In the genomic region with DNA sequence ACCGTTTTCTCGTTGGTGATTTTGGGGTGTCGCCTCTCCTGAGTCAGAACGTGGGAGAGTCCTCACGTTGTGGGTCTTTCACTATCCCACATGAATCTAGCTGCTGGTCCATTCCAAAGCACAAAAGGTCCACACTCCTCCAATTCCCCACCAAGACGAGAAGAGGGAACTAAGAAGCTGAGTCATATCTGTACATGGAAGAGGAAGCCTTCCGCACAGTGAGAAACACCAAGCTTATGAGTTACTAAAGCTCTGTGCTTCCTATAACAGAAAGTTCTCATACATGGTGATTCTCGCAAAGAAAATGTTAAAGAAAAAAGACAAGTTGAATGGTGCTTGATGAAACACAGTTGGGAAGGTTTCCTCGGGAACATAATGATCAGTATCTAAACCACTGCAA, we compare ENCODE assay signal across 28 mouse cellular contexts. TPM values are rescaled to one million over a fixed set of nuclear protein-coding genes. Genes with fewer than 3 reads are reported as not detected.
DNase-seq lines count a peak whose midpoint lies in the region; ATAC-seq and TF ChIP-seq lines count a peak whose summit lies in the region.
"Had no signal": no experiment of that assay in that cellular context is flagged by ENCODE, and none has a peak within 500 bp of the region (broad histone marks: within the 10 kb centered on the region; RNA-seq: fewer than 3 reads in every experiment).

No protein-coding gene starts in this region.

- no peaks in the 10 kb centered on the region for H3K27me3 ChIP-seq in MEL (ENCODE audit: control insufficient read depth in 1 of 2, insufficient read depth in 2 of 2, low read length in 2 of 2)
- H3K27me3 ChIP-seq in lung, postnatal 0 days (replicated peaks; ENCODE audit: insufficient read depth, low read length): no peaks in the 10 kb centered on the region
- H3K27me3 ChIP-seq in kidney, embryonic 15.5 days: no peaks in the 10 kb centered on the region
- H3K27me3 ChIP-seq: embryonic facial prominence, embryonic 12.5 days; forebrain, embryonic 15.5 days; heart, embryonic 13.5 days; intestine, embryonic 15.5 days; limb, embryonic 15.5 days; neural tube, embryonic 12.5 days had no signal

- WGBS in lung, postnatal 0 days: 79% methylated on average over 9 of the region's 9 CpGs
- WGBS in kidney, embryonic 15.5 days: 90% methylated on average over 9 of the region's 9 CpGs

- peaks cover 0 to 5% of the 10 kb centered on the region in 2 experiments; a peak in 3 of 4 replicates for H3K4me1 ChIP-seq in MEL (ENCODE audit: control insufficient read depth in 1 of 2, insufficient read depth in 2 of 2, low read length in 2 of 2)
- H3K4me1 ChIP-seq in lung, postnatal 0 days (ENCODE audit: insufficient read depth, low read depth, low read length): no peaks in the 10 kb centered on the region
- no peaks in the 10 kb centered on the region for H3K4me1 ChIP-seq in kidney, embryonic 15.5 days
- H3K4me1 ChIP-seq: embryonic facial prominence, embryonic 12.5 days; forebrain, embryonic 15.5 days; hindbrain, embryonic 10.5 days; intestine, embryonic 15.5 days; limb, embryonic 10.5 days; limb, embryonic 15.5 days; neural tube, embryonic 12.5 days had no signal

- no peak overlapping the region for H3K4me2 ChIP-seq in lung, postnatal 0 days (replicated peaks; ENCODE audit: low read depth, low read length)
- H3K4me2 ChIP-seq in kidney, embryonic 15.5 days: no peak overlapping the region
- H3K4me2 ChIP-seq: embryonic facial prominence, embryonic 12.5 days; forebrain, embryonic 15.5 days; heart, embryonic 13.5 days; intestine, embryonic 15.5 days; limb, embryonic 15.5 days; lung, embryonic 14.5 days; neural tube, embryonic 12.5 days had no signal

- TF ChIP-seq POLR2A in MEL (IDR thresholded peaks at IDR 0.05; ENCODE audit: control insufficient read depth in 1 of 2, insufficient read depth in 1 of 2, low read depth in 1 of 2, low read length in 2 of 2, poor library complexity in 1 of 2): no peak

- no peak overlapping the region for H3K9ac ChIP-seq in MEL (ENCODE audit: control insufficient read depth, low read depth, low read length, poor library complexity, severe bottlenecking)
- H3K9ac ChIP-seq in lung, postnatal 0 days (replicated peaks; ENCODE audit: low read depth): no peak overlapping the region
- no peak overlapping the region for H3K9ac ChIP-seq in kidney, embryonic 15.5 days
- H3K9ac ChIP-seq: embryonic facial prominence, embryonic 12.5 days; forebrain, embryonic 15.5 days; heart, embryonic 13.5 days; intestine, embryonic 15.5 days; limb, embryonic 15.5 days; liver, embryonic 14.5 days; lung, embryonic 14.5 days; neural tube, embryonic 12.5 days had no signal

- H3K9me3 ChIP-seq in MEL (replicated peaks; ENCODE audit: insufficient read depth, low read length): no peaks in the 10 kb centered on the region
- H3K9me3 ChIP-seq in lung, postnatal 0 days (ENCODE audit: low read length): no peaks in the 10 kb centered on the region
- H3K9me3 ChIP-seq in kidney, embryonic 15.5 days (replicated peaks): no peaks in the 10 kb centered on the region
- H3K9me3 ChIP-seq: embryonic facial prominence, embryonic 12.5 days; forebrain, embryonic 15.5 days; heart, embryonic 13.5 days; hindbrain, embryonic 10.5 days; intestine, embryonic 15.5 days; limb, embryonic 10.5 days; limb, embryonic 15.5 days; neural tube, embryonic 12.5 days had no signal

- no peak for TF ChIP-seq RAD21 in MEL (IDR thresholded peaks at IDR 0.05; ENCODE audit: low read depth, low read length)

- ATAC-seq in granulocyte monocyte progenitor cell, adult 5-6 weeks (replicated peaks; ENCODE audit: poor library complexity, severe bottlenecking): peak; percentile 51
- peak; percentile 68 for ATAC-seq in neutrophil, adult 5-6 weeks (ENCODE audit: extremely low read depth, insufficient number of reproducible peaks, low FRiP score, poor library complexity, severe bottlenecking)
- no peak for ATAC-seq in lung, postnatal 0 days
- ATAC-seq in kidney, embryonic 15.5 days (replicated peaks; ENCODE audit: low FRiP score): no peak
- ATAC-seq: forebrain, embryonic 15.5 days; hindbrain, embryonic 16.5 days; intestine, embryonic 15.5 days had no signal

- H3K79me2 ChIP-seq in MEL (ENCODE audit: control insufficient read depth, insufficient read depth, low read length, poor library complexity): no peaks in the 10 kb centered on the region

- peak; percentile 77 for DNase-seq in heart, adult 11 months
- no peak for DNase-seq in heart, postnatal 14 days
- DNase-seq in MEL (ENCODE audit: low read depth, low spot score): peak; percentile 71
- no peak for DNase-seq in lung, postnatal 0 days (ENCODE audit: low spot score)
- DNase-seq: adrenal gland, postnatal 25 days; cerebellum, adult 8-10 months; cerebellum, postnatal 25 days; gastrocnemius, adult 2 months; gastrocnemius, postnatal 36 days; heart, postnatal 10 days; kidney, adult 8-10 months; kidney, postnatal 10 days; lung, embryonic 14.5 days; midbrain, embryonic 14.5 days; thymus, postnatal 14 days had no signal

- H3K4me3 ChIP-seq in MEL (ENCODE audit: control insufficient read depth in 1 of 2, insufficient read depth in 1 of 2, low read depth in 2 of 2, low read length in 2 of 2): no peak overlapping the region
- H3K4me3 ChIP-seq in lung, postnatal 0 days (ENCODE audit: low read depth, low read length): no peak overlapping the region
- H3K4me3 ChIP-seq in kidney, embryonic 15.5 days (replicated peaks): no peak overlapping the region
- H3K4me3 ChIP-seq: embryonic facial prominence, embryonic 12.5 days; forebrain, embryonic 15.5 days; gastrocnemius, adult 2 months; heart, embryonic 13.5 days; hindbrain, embryonic 10.5 days; intestine, embryonic 15.5 days; limb, embryonic 10.5 days; limb, embryonic 15.5 days; neural tube, embryonic 12.5 days had no signal

- H3K36me3 ChIP-seq in MEL (ENCODE audit: control insufficient read depth in 1 of 2, insufficient read depth in 2 of 2, low read length in 2 of 2): no peaks in the 10 kb centered on the region; a peak in 1 of 4 replicates
- H3K36me3 ChIP-seq in lung, postnatal 0 days (ENCODE audit: insufficient read depth, low read length): no peaks in the 10 kb centered on the region
- no peaks in the 10 kb centered on the region for H3K36me3 ChIP-seq in kidney, embryonic 15.5 days
- H3K36me3 ChIP-seq: embryonic facial prominence, embryonic 12.5 days; forebrain, embryonic 15.5 days; heart, embryonic 13.5 days; hindbrain, embryonic 10.5 days; intestine, embryonic 15.5 days; limb, embryonic 10.5 days; limb, embryonic 15.5 days; neural tube, embryonic 12.5 days had no signal

- no peak for TF ChIP-seq EP300 in MEL (IDR thresholded peaks at IDR 0.05; ENCODE audit: low read depth in 1 of 2, low read length in 2 of 2)
- no peak for TF ChIP-seq EP300 in lung, postnatal 0 days (IDR thresholded peaks at IDR 0.05)

- no peak for TF ChIP-seq CTCF in MEL (IDR thresholded peaks at IDR 0.05 in 2 of 3, conservative IDR thresholded peaks at IDR 0.05 in 1 of 3; ENCODE audit: control insufficient read depth in 1 of 3, insufficient read depth in 1 of 3, low read depth in 2 of 3, low read length in 3 of 3, poor library complexity in 1 of 3, severe bottlenecking in 1 of 3)
- TF ChIP-seq CTCF in lung, postnatal 0 days (IDR thresholded peaks at IDR 0.05): no peak

- intact Hi-C loops in heart, postnatal 14 days (cut with DNase I): no loop called here

- H3K27ac ChIP-seq in MEL (ENCODE audit: control insufficient read depth, low read depth, low read length): no peak overlapping the region
- no peak overlapping the region for H3K27ac ChIP-seq in lung, postnatal 0 days (ENCODE audit: low read length)
- no peak overlapping the region for H3K27ac ChIP-seq in kidney, embryonic 15.5 days
- H3K27ac ChIP-seq: embryonic facial prominence, embryonic 12.5 days; forebrain, embryonic 15.5 days; gastrocnemius, adult 2 months; heart, embryonic 13.5 days; hindbrain, embryonic 10.5 days; intestine, embryonic 15.5 days; limb, embryonic 10.5 days; limb, embryonic 15.5 days; liver, embryonic 14.5 days; neural tube, embryonic 12.5 days had no signal

TF ChIP-seq in MEL, 35 proteins besides CTCF, POLR2A, EP300 and RAD21:
- TF ChIP-seq SIN3A (IDR thresholded peaks at IDR 0.05; ENCODE audit: low read length): no peak
- no peak for TF ChIP-seq JUND (IDR thresholded peaks at IDR 0.05; ENCODE audit: low read depth, low read length)
- no peak for TF ChIP-seq ZNF384 (IDR thresholded peaks at IDR 0.05; ENCODE audit: low read depth, low read length)
- TF ChIP-seq CHD2 (IDR thresholded peaks at IDR 0.05; ENCODE audit: low read length): no peak
- no peak for TF ChIP-seq RCOR1 (IDR thresholded peaks at IDR 0.05; ENCODE audit: low read depth, low read length)
- no peak for TF ChIP-seq BHLHE40 (IDR thresholded peaks at IDR 0.05; ENCODE audit: borderline replicate concordance, low read depth, low read length)
- no peak for TF ChIP-seq UBTF (IDR thresholded peaks at IDR 0.05; ENCODE audit: borderline replicate concordance, insufficient read depth, low read depth, low read length)
- no peak for TF ChIP-seq MAFK (IDR thresholded peaks at IDR 0.05; ENCODE audit: borderline replicate concordance, low read depth, low read length)
- no peak for TF ChIP-seq USF2 (IDR thresholded peaks at IDR 0.05; ENCODE audit: borderline replicate concordance in 1 of 2, insufficient read depth in 1 of 2, low read depth in 1 of 2, low read length in 2 of 2)
- TF ChIP-seq TBP (IDR thresholded peaks at IDR 0.05; ENCODE audit: low read depth, low read length): no peak
- no peak for TF ChIP-seq MYC (IDR thresholded peaks at IDR 0.05; ENCODE audit: low read depth, low read length)
- TF ChIP-seq ZC3H11A (IDR thresholded peaks at IDR 0.05; ENCODE audit: low read depth, low read length): no peak
- no peak for TF ChIP-seq NRF1 (IDR thresholded peaks at IDR 0.05; ENCODE audit: insufficient read depth, low read depth, low read length, poor library complexity, severe bottlenecking)
- TF ChIP-seq POLR2AphosphoS2 (IDR thresholded peaks at IDR 0.05; ENCODE audit: low read length): no peak

RNA-seq across cellular contexts. Expression of a gene that starts 16.5 kb away (rescaled TPM):
- total RNA-seq in heart, postnatal 14 days (2021): 10 to 100 TPM; 54.1 to 55.2 TPM
- total RNA-seq in MEL (2012; rRNA removed): 9.2 and 12.7 TPM in 2 replicates
- polyA plus RNA-seq in MEL (2012; ENCODE audit: insufficient read depth in 1 of 2, insufficient read length in 2 of 2, low read depth in 1 of 2, low replicate concordance in 2 of 2, missing spikeins in 1 of 2): 10 to 100 TPM in 1 of 2 experiments, not detected in 1; 20.2 TPM
- total RNA-seq in granulocyte monocyte progenitor cell, adult 5-6 weeks (2014; fragmentation: Nextera tagmentation): 143 and 158 TPM in 2 replicates
- 130 and 142 TPM in 2 replicates for total RNA-seq in granulocyte monocyte progenitor cell, adult 5-6 weeks (2017)
- 96.4 and 107 TPM in 2 replicates for total RNA-seq in neutrophil, adult 5-6 weeks (2017)
- polyA plus RNA-seq in lung, postnatal 0 days (2015; fragmentation: Nextera tagmentation; extraction: Ambion mirVana): 106 TPM in 2 replicates
- 38.6 and 43.3 TPM in 2 replicates for polyA plus RNA-seq in kidney, embryonic 15.5 days (2015; fragmentation: Nextera tagmentation; extraction: Ambion mirVana)

Comparison
In these comparisons a context has a peak if more than half of its experiments do, and no peak if none do; other contexts are left out.
1. DNase-seq: peak in heart, adult 11 months (single experiment) and MEL (single experiment); none in heart, postnatal 14 days (0 of 2) and lung, postnatal 0 days (single experiment).
2. ATAC-seq: peak in granulocyte monocyte progenitor cell, adult 5-6 weeks (single experiment) and neutrophil, adult 5-6 weeks (single experiment); none in lung, postnatal 0 days (single experiment) and kidney, embryonic 15.5 days (single experiment).